Mouse (Mus musculus) urinary bladder, adult 18-20 months (tissue): ENCODE data around the gene Sowahd.
A peak's percentile ranks its signal among the peaks of the same experiment; 100 is the strongest.
"Not testable (repeated sequence)": the region's sequence is repeated elsewhere in the genome, so short reads cannot be mapped to it uniquely, and the experiment has no call there.

Experiments
- DNase-seq, 2 experiments: peaks; one replicate each; pipeline ENCODE4 v3.0.0; 2022; ENCODE audit warnings: low spot score in 2 of 2, mixed read lengths in 2 of 2

The Sowahd gene

GRCm38 (mm10) chrX:37048066-37048889, at the start of gene Sowahd:
Gene Sowahd, plus strand, starts transcription at chrX:37048845.
- DNase-seq: no peak

DNA sequence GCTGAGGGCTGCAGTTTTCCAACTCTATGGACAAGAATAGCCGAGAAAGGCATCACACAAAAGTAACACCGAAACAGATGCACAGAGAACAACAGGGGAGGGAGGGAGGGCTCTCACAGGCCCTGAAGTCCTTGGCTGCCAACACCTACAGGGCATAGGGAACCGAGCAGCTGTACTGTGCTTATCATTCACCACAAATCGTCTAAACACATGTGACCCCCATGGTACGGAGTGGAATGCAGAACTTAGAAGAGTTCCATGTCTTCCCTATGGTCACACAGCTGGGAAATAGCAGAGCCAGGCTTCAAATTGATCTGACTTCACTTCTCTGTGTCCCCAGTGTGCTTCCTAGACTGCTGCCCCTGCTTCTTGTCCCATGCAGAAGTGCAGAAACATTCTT, 34.8 kb upstream of the Sowahd start:
- DNase-seq: no peak

DNA sequence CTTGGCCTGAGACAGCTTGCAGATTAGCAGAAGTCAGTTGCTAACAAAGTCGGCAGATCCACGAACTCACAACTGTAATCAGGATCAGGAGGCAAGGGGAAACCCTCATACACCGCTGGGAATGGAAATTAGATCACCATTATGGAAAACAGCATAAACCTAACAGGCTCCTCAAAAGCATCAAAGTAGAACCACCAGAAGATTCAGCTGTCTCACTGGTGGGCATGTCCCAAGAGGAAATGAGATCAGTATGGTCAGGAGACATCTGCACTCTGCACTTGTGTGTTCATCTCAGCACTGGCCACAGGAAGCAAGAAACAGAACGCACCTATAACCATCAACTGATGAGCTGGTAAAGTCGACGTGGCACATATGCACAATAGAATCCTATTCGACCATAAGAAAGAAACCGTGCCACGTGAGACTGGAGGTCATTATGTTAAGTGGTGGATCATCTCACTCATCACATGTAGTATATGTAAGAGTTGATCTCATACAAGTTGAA, 30.4 kb upstream of the Sowahd start:
- no peak for DNase-seq

GRCm38 (mm10) chrX:37019045-37019444, 29.6 kb upstream of the Sowahd start:
- DNase-seq: no peak

DNA sequence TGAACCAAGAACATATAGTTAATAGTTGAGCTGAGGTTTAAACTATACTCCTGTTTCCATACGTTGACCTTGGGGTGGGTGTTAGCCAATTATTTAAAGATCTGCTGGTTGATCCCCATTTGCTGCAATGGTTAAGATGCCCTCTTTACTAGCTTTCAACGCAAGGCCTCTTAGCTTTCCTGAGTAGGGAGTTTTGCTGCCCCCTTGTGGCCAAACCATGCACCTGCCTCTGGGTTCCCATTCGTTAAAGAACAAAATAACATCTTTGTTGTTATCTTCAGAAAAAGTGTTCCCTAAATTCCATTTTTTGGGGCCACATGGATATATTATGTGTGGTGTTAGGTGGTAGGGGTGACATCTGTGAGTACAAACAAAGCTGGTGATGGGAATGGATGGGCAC, 26.0 kb upstream of the Sowahd start:
- DNase-seq: peak; percentile 11 to 17

GRCm38 (mm10) chrX:37023652-37024309, 24.9 kb upstream of the Sowahd start:
- DNase-seq: no peak

GRCm38 (mm10) chrX:37028378-37028777, 20.3 kb upstream of the Sowahd start:
- DNase-seq: no peak

DNA sequence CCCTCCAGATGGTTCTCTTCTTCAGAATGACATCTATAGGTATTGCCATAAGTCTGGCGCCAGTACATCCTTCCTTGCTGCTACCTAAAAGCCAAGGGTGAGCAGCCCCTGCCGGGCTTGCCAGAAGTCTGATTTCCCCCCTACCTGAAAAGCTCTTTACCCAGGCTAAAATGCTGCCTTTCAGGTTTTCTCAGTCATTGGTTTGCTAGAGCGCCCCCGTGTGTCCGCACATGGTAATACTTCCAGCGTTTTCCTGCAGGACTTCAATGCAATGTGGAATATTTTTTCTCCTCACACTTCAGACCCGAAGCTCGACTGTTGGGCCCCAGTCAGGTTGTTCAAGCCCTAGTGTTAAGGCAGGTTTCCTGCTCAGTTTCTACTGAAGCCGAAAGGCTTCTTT, 5.9 kb upstream of the Sowahd start:
- peak in 1 of 2 experiments; percentile 44 for DNase-seq

DNA sequence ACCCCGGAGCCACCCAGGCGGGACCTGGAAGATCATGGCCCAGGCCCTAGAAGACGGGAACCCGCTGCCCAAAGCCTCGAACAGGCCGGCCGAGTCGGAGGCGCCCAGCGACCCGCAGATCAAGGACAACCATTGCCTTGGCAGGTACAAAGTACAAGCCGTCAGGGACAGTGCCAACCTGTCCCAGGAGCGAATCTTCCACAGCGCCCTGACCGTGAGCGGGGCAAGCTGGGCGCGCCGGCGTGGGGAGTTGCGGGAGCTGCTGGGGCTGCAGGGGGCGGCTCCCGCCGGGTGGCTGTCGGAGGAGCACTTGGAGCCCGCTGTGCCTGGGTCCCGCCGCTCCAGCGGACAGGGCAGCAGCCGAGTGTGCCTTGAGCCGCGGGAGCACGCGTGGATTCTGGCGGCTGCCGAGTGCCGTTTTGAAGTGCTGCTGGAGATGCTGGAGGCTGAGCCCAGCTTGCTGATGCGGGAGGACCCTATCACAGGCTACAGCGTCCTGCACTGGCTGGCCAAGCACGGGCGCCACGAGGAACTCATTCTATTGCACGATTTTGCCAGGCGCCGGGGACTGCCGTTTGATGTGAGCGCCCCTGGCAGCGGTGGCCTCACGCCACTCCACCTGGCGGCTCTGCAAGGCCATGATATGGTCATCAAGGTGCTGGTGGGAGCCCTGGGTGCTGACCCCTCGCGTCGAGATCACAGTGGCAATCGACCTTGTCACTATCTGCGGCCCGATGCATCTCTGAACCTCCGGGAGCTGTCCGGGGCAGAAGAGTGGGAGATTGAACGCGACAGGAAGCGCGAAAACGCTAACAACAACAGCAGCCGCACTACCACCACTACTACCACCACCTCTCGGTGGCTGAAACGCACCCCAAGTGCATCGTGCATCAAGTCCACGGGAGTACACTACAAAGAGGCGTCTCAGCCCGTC, 512 bp downstream of the Sowahd start:
- DNase-seq: peak in 1 of 2 experiments; percentile 4

GRCm38 (mm10) chrX:37063902-37064301, 15.3 kb downstream of the Sowahd start:
- DNase-seq: no peak

DNA sequence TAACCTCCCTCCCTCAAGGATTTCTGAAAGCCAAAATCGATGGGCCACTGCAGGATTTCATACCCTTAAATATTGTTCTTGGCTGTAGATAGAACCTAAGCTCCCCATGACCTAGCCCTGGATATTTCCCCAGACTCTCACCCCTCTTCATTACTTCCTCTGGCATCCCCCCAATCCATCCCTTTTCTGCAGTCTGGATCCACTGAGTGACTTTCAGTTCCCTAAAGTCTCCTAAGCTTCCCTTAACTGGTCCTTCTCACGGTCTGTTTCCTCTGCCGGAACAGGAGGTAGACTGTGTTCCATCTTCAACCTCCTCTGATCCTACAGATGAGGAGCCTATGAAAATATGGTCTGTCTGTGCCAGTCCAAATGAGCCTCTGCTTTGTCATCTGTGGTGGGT, 18.7 kb downstream of the Sowahd start:
- no peak for DNase-seq

GRCm38 (mm10) chrX:37068766-37069165, 20.1 kb downstream of the Sowahd start:
- DNase-seq: no peak

DNA sequence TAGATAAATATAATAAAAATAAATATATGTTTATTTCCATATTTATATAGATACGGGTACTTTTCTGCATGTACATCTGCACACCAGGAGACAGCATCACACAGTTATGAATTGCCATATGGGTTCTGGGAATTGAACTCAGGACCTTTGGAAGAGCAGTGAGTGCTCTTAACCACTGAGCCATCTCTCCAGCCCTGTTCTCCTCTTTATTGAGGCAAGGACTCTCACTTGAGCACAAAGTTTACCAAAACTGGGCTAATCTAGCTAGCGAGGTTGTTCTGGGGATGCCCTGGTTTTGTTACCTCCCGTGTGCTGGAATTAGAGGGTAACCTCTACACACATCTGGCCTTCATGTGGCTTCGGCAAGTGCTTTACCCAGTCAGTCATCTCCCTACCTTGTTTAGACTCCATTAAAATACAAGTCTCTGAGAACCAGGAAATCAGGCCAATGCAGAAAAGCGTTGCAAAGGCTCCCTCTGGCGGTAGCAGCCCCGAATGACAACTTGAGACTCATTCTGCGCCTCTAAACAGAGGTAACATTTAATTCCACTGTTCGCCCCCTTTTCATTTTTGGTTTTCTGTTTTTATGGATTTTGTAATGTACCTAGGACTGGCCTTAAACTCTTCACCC, 25.7 kb downstream of the Sowahd start:
- peak in 1 of 2 experiments; percentile 43 for DNase-seq

GRCm38 (mm10) chrX:37076651-37077050, 28.0 kb downstream of the Sowahd start:
- DNase-seq: no peak

- not testable (repeated sequence) for DNase-seq
These were observed 31.7 kb downstream of the Sowahd start for GRCm38 (mm10) chrX:37080345-37080744.

- no peak for DNase-seq
These were observed 32.5 kb downstream of the Sowahd start for GRCm38 (mm10) chrX:37081194-37081593.

DNA sequence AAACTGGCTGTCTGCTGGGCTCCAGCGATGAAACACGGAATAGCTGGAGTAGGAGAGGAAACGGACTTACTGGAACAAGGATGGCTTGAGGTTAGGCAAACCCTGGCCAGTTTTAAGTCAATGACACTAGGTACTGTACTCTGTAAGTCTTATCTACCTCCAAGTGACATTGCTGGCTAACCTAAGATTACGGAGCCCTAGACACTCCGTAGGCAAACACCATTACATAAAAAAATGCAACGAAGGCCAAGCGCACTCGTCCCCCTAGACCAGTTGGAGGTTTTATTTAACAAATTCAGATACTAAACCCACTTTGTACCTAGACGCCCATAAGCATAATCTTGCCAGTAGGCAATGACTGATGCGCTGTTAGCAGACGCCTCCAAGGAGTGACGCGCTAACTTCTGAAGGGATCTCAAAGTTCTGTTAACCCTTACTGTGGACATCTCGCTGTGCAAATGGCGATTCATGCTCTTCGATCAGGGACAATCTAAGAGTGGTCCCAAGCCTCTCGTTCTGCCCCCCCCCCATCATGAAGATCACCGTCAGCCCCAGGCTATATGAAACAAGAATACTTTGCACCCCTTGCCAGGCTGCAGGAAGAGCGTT, 35.8 kb downstream of the Sowahd start:
- DNase-seq: no peak

DNA sequence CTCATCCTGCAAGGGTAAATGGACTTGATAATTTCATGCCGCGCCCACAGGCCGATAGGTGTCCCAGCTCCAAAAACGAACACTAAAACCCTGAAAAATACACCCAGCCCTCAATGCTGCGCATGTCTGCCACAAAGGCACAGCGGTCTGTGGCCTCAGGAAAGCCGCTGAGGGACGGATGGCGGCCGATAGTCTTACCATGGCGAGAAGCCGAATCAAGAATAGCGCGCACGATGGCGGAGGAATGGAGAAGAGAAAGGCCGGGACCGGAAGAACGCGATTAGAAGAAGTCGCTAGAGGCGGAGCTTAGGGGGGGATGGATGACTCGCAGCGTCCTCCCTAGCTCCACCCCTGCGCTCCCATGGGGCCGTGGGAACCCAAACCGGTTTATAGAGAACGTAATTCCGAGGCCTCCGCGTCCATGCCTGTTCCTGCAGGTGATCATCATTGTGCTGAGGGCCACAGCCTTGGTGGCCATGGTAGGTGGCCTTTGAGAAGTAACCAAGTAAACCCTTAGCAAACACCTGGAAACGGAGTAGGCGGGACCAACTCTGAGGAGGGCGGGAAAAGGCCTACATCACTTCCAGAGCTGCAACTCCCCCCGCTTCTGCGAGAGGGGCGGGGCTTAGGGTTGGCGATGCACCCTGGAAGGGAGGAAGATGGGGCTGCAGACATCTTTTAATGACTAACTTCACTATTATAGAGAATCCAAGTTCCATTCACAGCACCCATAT, 36.4 kb downstream of the Sowahd start, which contains the start of gene Rpl39:
Gene Rpl39, minus strand, starts transcription at position 476 of the 734 bp plus-strand sequence.
- peak; percentile 68 to 80 for DNase-seq

DNA sequence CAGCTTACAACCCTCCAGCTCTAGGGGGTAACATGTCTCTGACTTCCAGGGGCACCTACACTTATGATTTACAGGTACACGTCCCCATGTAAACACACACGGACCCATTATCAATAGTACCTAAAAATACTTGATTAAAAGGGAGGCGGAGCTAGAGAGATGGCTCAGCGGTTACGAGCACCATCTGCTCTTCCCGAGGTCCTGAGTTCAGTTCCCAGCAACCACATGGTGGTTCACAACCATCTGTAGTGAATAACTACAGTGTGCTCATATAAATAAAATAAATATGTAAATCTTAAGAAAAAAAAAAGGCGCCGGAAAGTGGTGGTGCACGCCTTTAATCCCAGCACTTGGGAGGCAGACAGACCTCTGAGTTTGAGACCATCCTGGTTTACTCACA, 37.0 kb downstream of the Sowahd start:
- no peak for DNase-seq

DNA sequence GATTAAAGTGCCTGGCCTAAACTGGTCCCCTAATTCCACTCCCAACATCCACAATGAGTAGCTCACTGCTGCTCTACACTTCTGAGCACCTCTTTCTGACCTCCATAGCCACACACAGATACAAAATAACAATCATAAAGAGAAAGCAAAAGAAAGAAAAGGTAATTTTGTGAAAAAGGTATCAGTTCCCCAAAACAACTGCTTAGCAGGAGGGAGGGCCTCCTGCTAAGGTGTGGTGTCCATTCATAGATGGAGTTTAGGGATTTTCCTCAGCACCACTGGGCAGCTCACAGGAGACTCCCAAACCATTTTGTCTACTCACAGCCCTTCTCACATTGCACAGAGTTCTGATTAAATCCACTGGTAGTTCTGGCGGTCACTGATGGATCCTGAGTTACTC, 40.1 kb downstream of the Sowahd start:
- DNase-seq: no peak
